Mouse (Mus musculus) E14TG2a.4 (cell line): ENCODE results near the gene Csf2rb2.
"Not testable (repeated sequence)": the region's sequence is repeated elsewhere in the genome, so short reads cannot be mapped to it uniquely, and the experiment has no call there.

Experiments
- H3K27me3 ChIP-seq: 2 replicates; pipeline ENCODE4 v1.6.1; 2014; ENCODE audit warnings: low read length, control low read depth; ENCODE audit not compliant: insufficient read depth
- H3K36me3 ChIP-seq: 2 replicates; pipeline ENCODE4 v1.6.1; 2014; ENCODE audit warnings: low read length, control low read depth; ENCODE audit not compliant: insufficient read depth
- H3K4me1 ChIP-seq: replicated peaks from 2 replicates; pipeline ENCODE4 v1.6.1; 2014; ENCODE audit warnings: low read depth, low read length, control low read depth
- H3K4me3 ChIP-seq: replicated peaks from 2 replicates; pipeline ENCODE4 v1.5.1; 2014; ENCODE audit warnings: mild to moderate bottlenecking, low read length
- H3K9me3 ChIP-seq: 2 replicates; pipeline ENCODE4 v1.6.1; 2014; ENCODE audit warnings: low read length, control low read depth
- CTCF ChIP-seq: conservative IDR thresholded peaks from 2 replicates; pipeline ENCODE4 v1.5.1; 2014; ENCODE audit warnings: low read length
- NANOG ChIP-seq: IDR thresholded peaks from 2 replicates; pipeline ENCODE4 v1.6.1; 2014; ENCODE audit warnings: borderline replicate concordance, low read length, mixed read lengths
- POU5F1 ChIP-seq: IDR thresholded peaks from 2 replicates; pipeline ENCODE4 v1.6.1; 2014; ENCODE audit warnings: low read length, borderline replicate concordance

The Csf2rb2 gene

GRCm38 (mm10) chr15:78320825-78321496 lies 15.4 kb upstream of the Csf2rb2 start:
- Histone ChIP-seq H3K9me3 (no peaks in the 10 kb centered on the region), H3K4me1 (no peaks in the 10 kb centered on the region), H3K36me3 (no peaks in the 10 kb centered on the region), H3K4me3 (no peak overlapping the region), H3K27me3 (no peaks in the 10 kb centered on the region)
- peak; percentile 68 for TF ChIP-seq CTCF
- no peak for TF ChIP-seq NANOG
- no peak for TF ChIP-seq POU5F1

GRCm38 (mm10) chr15:78318338-78319171 lies 13.0 kb upstream of the Csf2rb2 start:
- H3K27me3 ChIP-seq, H3K4me3 ChIP-seq, H3K9me3 ChIP-seq, H3K36me3 ChIP-seq, H3K4me1 ChIP-seq: not testable (repeated sequence)

GRCm38 (mm10) chr15:78313659-78314058 lies 8.1 kb upstream of the Csf2rb2 start:
- H3K9me3 ChIP-seq, H3K36me3 ChIP-seq, H3K27me3 ChIP-seq, H3K4me1 ChIP-seq, H3K4me3 ChIP-seq: not testable (repeated sequence)

- H3K4me1 ChIP-seq, H3K36me3 ChIP-seq, H3K9me3 ChIP-seq, H3K4me3 ChIP-seq, H3K27me3 ChIP-seq: not testable (repeated sequence)
These were observed 7.1 kb upstream of the Csf2rb2 start for GRCm38 (mm10) chr15:78312421-78313233.

- Histone ChIP-seq H3K4me1 (no peaks in the 10 kb centered on the region), H3K27me3 (peaks cover 9% of the 10 kb centered on the region), H3K9me3 (no peaks in the 10 kb centered on the region), H3K36me3 (no peaks in the 10 kb centered on the region), H3K4me3 (no peak overlapping the region)
- TF ChIP-seq CTCF (no peak), POU5F1 (no peak), NANOG (no peak)
These were observed 5.5 kb upstream of the Csf2rb2 start for GRCm38 (mm10) chr15:78310971-78311370.

GRCm38 (mm10) chr15:78309865-78310264 lies 4.3 kb upstream of the Csf2rb2 start:
- Histone ChIP-seq H3K9me3 (no peaks in the 10 kb centered on the region), H3K4me3 (no peak overlapping the region), H3K27me3 (peaks cover 9% of the 10 kb centered on the region), H3K36me3 (no peaks in the 10 kb centered on the region), H3K4me1 (no peaks in the 10 kb centered on the region)
- no peak for TF ChIP-seq NANOG
- TF ChIP-seq CTCF: no peak
- no peak for TF ChIP-seq POU5F1

GRCm38 (mm10) chr15:78303665-78304233 lies 1.8 kb downstream of the Csf2rb2 start:
- H3K9me3 ChIP-seq: no peaks in the 10 kb centered on the region
- TF ChIP-seq POU5F1 (no peak), NANOG (no peak), CTCF (no peak)
- H3K36me3 ChIP-seq: no peaks in the 10 kb centered on the region
- H3K4me1 ChIP-seq: no peaks in the 10 kb centered on the region
- H3K4me3 ChIP-seq: no peak overlapping the region
- H3K27me3 ChIP-seq: no peaks in the 10 kb centered on the region

- H3K4me1 ChIP-seq: no peaks in the 10 kb centered on the region
These were observed 2.8 kb downstream of the Csf2rb2 start for GRCm38 (mm10) chr15:78302718-78303117.

More at GRCm38 (mm10) chr15:78302718-78303117, 2.8 kb downstream of the Csf2rb2 start:
- Histone ChIP-seq H3K27me3 (no peaks in the 10 kb centered on the region), H3K4me3 (no peak overlapping the region), H3K9me3 (no peaks in the 10 kb centered on the region), H3K36me3 (no peaks in the 10 kb centered on the region)
- TF ChIP-seq POU5F1: no peak
- no peak for TF ChIP-seq NANOG
- TF ChIP-seq CTCF: no peak
